Mouse (Mus musculus): Measurements from ENCODE around the gene Nptxr. TPM values are rescaled to one million over a fixed set of nuclear protein-coding genes. Genes with fewer than 3 reads are reported as not detected.

Gene Nptxr
- polyA plus RNA-seq, 2 experiments = 0.09 to 0.11 TPM

DNA sequence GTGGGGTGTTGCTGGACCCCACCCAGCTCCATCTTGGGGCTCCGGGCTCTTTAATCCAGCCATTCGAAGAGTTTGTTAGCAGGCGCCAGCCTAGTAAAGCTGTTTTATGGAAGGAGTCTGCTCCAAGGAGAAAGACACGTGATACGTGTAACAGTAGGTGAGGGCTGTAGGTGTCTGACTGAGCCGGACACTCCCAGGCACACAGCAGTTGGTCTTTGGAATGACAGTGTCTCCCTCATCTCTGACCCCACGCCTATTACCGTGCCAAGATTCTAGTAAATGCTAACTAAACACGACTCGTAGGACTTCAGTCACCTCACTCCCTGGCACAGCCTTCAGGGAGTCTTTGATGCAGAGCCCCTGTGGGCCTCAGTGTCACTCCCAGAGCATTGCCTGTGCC, 59.3 kb downstream of the Nptxr start:
- TF ChIP-seq EP300 (IDR thresholded peaks at IDR 0.05; ENCODE audit: low read depth) (no peak), CTCF (IDR thresholded peaks at IDR 0.05; ENCODE audit: low read depth) (no peak)
- no peak overlapping the region for H3K4me3 ChIP-seq (ENCODE audit: insufficient read depth in 1 of 2, low read depth in 2 of 2, low read length in 2 of 2)
- no peak overlapping the region for H3K4me2 ChIP-seq (ENCODE audit: low read depth)
- H3K9ac ChIP-seq (replicated peaks) = no peak overlapping the region
- 83% methylated on average over 10 of the region's 10 CpGs for WGBS (ENCODE audit: insufficient replicate concordance)
- ATAC-seq (ENCODE audit: insufficient read depth) (no peak), DNase-seq (ENCODE audit: low read depth in 3 of 3, low spot score in 3 of 3) (no peak)
- no peaks in the 10 kb centered on the region for H3K9me3 ChIP-seq (ENCODE audit: control insufficient read depth, low read length)
- no peak overlapping the region for H3K27ac ChIP-seq
- H3K4me1 ChIP-seq (replicated peaks; ENCODE audit: control insufficient read depth in 2 of 2, insufficient read depth in 2 of 2, low read length in 1 of 2) = peaks cover 15 to 16% of the 10 kb centered on the region in 2 experiments
- no peaks in the 10 kb centered on the region for H3K27me3 ChIP-seq (ENCODE audit: control insufficient read depth, insufficient read depth, low read length)
- H3K36me3 ChIP-seq (replicated peaks; ENCODE audit: control insufficient read depth, insufficient read depth, low read depth) = no peaks in the 10 kb centered on the region

DNA sequence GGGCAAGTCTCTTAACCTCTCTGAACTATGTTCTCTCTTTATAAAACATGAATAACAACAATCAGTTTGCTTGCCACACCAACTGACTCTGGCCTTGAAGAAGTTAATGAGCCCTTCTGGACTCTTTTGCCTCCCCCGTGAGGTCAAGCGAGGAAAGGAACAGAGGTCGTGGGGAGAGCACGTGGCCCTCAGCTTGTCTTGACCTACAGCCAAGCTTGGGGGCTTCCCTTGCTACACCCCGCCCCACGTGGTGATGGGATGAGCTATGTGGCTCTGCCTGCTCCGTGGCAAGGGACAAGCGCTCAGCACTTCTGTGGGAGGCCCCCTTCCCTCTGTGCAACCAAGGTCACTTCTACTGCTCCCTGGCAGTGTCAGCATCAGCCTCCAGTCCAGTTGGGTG, 59.8 kb downstream of the Nptxr start:
- H3K9me3 ChIP-seq (ENCODE audit: control insufficient read depth, low read length) = no peaks in the 10 kb centered on the region
- no peaks in the 10 kb centered on the region for H3K36me3 ChIP-seq (replicated peaks; ENCODE audit: control insufficient read depth, insufficient read depth, low read depth)
- DNase-seq (ENCODE audit: low read depth in 3 of 3, low spot score in 3 of 3) (no peak), ATAC-seq (ENCODE audit: insufficient read depth) (no peak)
- peaks cover 15 to 16% of the 10 kb centered on the region in 2 experiments for H3K4me1 ChIP-seq (replicated peaks; ENCODE audit: control insufficient read depth in 2 of 2, insufficient read depth in 2 of 2, low read length in 1 of 2)
- H3K4me3 ChIP-seq (ENCODE audit: insufficient read depth in 1 of 2, low read depth in 2 of 2, low read length in 2 of 2) = no peak overlapping the region
- H3K9ac ChIP-seq (replicated peaks) = no peak overlapping the region
- no peaks in the 10 kb centered on the region for H3K27me3 ChIP-seq (ENCODE audit: control insufficient read depth, insufficient read depth, low read length)
- no peak overlapping the region for H3K27ac ChIP-seq
- 59% methylated on average over 8 of the region's 8 CpGs for WGBS (ENCODE audit: insufficient replicate concordance)
- no peak overlapping the region for H3K4me2 ChIP-seq (ENCODE audit: low read depth)
- no peak for TF ChIP-seq CTCF (IDR thresholded peaks at IDR 0.05; ENCODE audit: low read depth)
- TF ChIP-seq EP300 (IDR thresholded peaks at IDR 0.05; ENCODE audit: low read depth) = no peak

GRCm38 (mm10) chr15:79744001-79744400, 60.6 kb downstream of the Nptxr start:
- no peak for DNase-seq (ENCODE audit: low read depth in 3 of 3, low spot score in 3 of 3)
- no peak overlapping the region for H3K4me3 ChIP-seq (ENCODE audit: insufficient read depth in 1 of 2, low read depth in 2 of 2, low read length in 2 of 2)
- ATAC-seq (ENCODE audit: insufficient read depth) = no peak
- no peaks in the 10 kb centered on the region for H3K36me3 ChIP-seq (replicated peaks; ENCODE audit: control insufficient read depth, insufficient read depth, low read depth)
- WGBS (ENCODE audit: insufficient replicate concordance) = 83% methylated on average over 11 of the region's 11 CpGs
- TF ChIP-seq CTCF (IDR thresholded peaks at IDR 0.05; ENCODE audit: low read depth) (no peak), EP300 (IDR thresholded peaks at IDR 0.05; ENCODE audit: low read depth) (no peak)
- no peak overlapping the region for H3K4me2 ChIP-seq (ENCODE audit: low read depth)
- H3K27ac ChIP-seq = no peak overlapping the region
- H3K9ac ChIP-seq (replicated peaks) = no peak overlapping the region
- H3K9me3 ChIP-seq (ENCODE audit: control insufficient read depth, low read length) = no peaks in the 10 kb centered on the region
- H3K27me3 ChIP-seq (ENCODE audit: control insufficient read depth, insufficient read depth, low read length) = no peaks in the 10 kb centered on the region
- H3K4me1 ChIP-seq (replicated peaks; ENCODE audit: control insufficient read depth in 2 of 2, insufficient read depth in 2 of 2, low read length in 1 of 2) = peaks cover 15 to 16% of the 10 kb centered on the region in 2 experiments

DNA sequence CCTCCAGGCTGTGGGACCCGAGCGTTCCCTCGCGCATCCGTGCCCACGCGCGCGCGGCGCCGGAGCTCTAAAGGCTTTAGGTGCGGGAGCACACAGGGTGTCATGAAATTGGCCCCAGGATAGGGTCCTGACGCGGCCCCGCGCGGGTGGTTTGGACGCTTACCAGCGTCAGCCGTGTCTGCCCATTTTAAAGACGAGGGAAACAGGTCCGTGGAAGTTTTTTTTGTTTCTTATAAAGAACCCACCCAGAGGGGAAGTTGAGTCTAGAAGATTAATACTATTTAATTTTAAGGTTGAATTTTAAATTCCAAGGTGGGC, 61.9 kb downstream of the Nptxr start:
- H3K4me1 ChIP-seq (replicated peaks; ENCODE audit: control insufficient read depth in 2 of 2, insufficient read depth in 2 of 2, low read length in 1 of 2) = peaks cover 15 to 16% of the 10 kb centered on the region in 2 experiments
- peak overlapping the region; percentile 77 to 86 for H3K4me3 ChIP-seq (ENCODE audit: insufficient read depth in 1 of 2, low read depth in 2 of 2, low read length in 2 of 2)
- H3K4me2 ChIP-seq (ENCODE audit: low read depth) = peak overlapping the region; percentile 98
- peak overlapping the region; percentile 74 for H3K9ac ChIP-seq (replicated peaks)
- H3K27ac ChIP-seq = no peak overlapping the region; the same call in 1 of the 2 replicates
- no peaks in the 10 kb centered on the region for H3K9me3 ChIP-seq (ENCODE audit: control insufficient read depth, low read length)
- TF ChIP-seq CTCF (IDR thresholded peaks at IDR 0.05; ENCODE audit: low read depth) (no peak), EP300 (IDR thresholded peaks at IDR 0.05; ENCODE audit: low read depth) (no peak)
- ATAC-seq (ENCODE audit: insufficient read depth) = no peak
- H3K36me3 ChIP-seq (replicated peaks; ENCODE audit: control insufficient read depth, insufficient read depth, low read depth) = no peaks in the 10 kb centered on the region
- H3K27me3 ChIP-seq (ENCODE audit: control insufficient read depth, insufficient read depth, low read length) = no peaks in the 10 kb centered on the region
- DNase-seq (ENCODE audit: low read depth in 3 of 3, low spot score in 3 of 3) = no peak
- WGBS (ENCODE audit: insufficient replicate concordance) = under 1% methylated on average over 23 of the region's 23 CpGs

DNA sequence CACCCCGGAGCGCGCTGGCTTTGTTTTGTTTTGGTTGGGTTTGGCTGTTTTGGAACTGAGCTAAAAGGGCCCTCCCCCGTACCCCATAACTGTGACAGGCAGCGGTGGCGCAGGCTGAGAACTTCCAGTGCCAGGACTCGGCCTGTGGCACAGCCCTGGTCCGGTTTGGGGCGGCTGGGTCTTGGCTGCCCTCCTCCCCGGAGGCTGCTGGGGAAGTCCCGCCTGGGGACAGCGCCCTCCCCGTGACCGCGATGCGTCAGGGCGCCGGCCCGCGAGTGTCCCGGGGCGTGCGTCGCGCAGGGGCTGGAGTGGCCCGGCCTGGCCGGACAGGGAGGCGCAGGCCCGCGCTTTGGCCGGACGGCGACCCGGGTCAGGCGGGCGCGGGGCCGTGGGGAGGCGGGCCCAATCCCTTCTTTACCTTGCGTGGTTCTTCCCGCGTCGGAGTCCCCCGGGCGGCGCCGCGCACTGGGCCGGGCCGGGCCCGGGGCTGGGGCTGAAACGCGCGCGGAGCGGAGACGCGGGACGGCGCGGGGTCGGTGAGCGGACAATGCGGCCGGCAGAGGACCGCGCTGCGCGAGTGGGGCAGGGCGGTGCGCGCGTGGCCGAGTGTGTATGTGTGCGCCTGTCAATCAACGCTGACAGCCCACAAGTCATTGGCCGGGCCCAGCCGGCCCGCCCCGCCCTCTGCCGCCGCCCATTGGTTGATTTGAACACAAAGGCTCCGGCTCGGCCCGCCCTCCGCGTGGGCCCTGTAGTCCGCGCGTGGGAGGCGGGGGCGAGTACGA, 62.5 kb downstream of the Nptxr start, which contains the start of gene Sun2:
Gene Sun2, minus strand, starts transcription at position 616 of the 785 bp plus-strand sequence.
- Histone ChIP-seq H3K9me3 (ENCODE audit: control insufficient read depth, low read length) (no peaks in the 10 kb centered on the region), H3K36me3 (replicated peaks; ENCODE audit: control insufficient read depth, insufficient read depth, low read depth) (peaks cover 3% of the 10 kb centered on the region; the same call in 1 of the 2 replicates), H3K4me1 (replicated peaks; ENCODE audit: control insufficient read depth in 2 of 2, insufficient read depth in 2 of 2, low read length in 1 of 2) (peaks cover 15 to 16% of the 10 kb centered on the region in 2 experiments), H3K4me3 (ENCODE audit: insufficient read depth in 1 of 2, low read depth in 2 of 2, low read length in 2 of 2) (peak within 1 kb of the TSS; percentile 77 to 86), H3K27me3 (ENCODE audit: control insufficient read depth, insufficient read depth, low read length) (no peaks in the 10 kb centered on the region), H3K9ac (replicated peaks) (peak within 1 kb of the TSS; percentile 74), H3K4me2 (ENCODE audit: low read depth) (peak within 1 kb of the TSS; percentile 98), H3K27ac (peak within 1 kb of the TSS; percentile 16; the same call in 1 of the 2 replicates)
- ATAC-seq (ENCODE audit: insufficient read depth) (peak; percentile 90), DNase-seq (ENCODE audit: low read depth in 3 of 3, low spot score in 3 of 3) (peak; percentile 70 to 80 (median 70))
- TF ChIP-seq CTCF (IDR thresholded peaks at IDR 0.05; ENCODE audit: low read depth) (peak; percentile 28; the same call in 1 of the 2 replicates), EP300 (IDR thresholded peaks at IDR 0.05; ENCODE audit: low read depth) (no peak; the same call in 1 of the 2 replicates)
- WGBS (ENCODE audit: insufficient replicate concordance) = under 1% methylated on average over 82 of the region's 93 CpGs
